Mouse (Mus musculus) thymus, postnatal 0 days (tissue): ENCODE data around the gene Olfr1179. TPM values are rescaled to one million over a fixed set of nuclear protein-coding genes. Genes with fewer than 3 reads are reported as not detected.
A peak's percentile ranks its signal among the peaks of the same experiment; 100 is the strongest.
"Not testable (repeated sequence)": the region's sequence is repeated elsewhere in the genome, so short reads cannot be mapped to it uniquely, and the experiment has no call there.

Experiments
- DNase-seq: peaks from one replicate; pipeline ENCODE4 v3.0.0-alpha.2; 2015; ENCODE audit warnings: low spot score
- polyA plus RNA-seq: library from polyadenylated mRNA; unstranded; fragments of >200 nt; fragmentation: Nextera tagmentation; extraction: Ambion mirVana; gene quantifications from 2 replicates; pipeline ENCODE4 v1.2.1, GENCODE M21; 2015

The Olfr1179 gene
- polyA plus RNA-seq = not detected in 2 replicates

GRCm38 (mm10) chr2:88406353-88406752, at the start of gene Olfr1179:
Olfr1179 (minus strand) TSS chr2:88406453.
- DNase-seq = no peak

GRCm38 (mm10) chr2:88454567-88454966, 48.3 kb upstream of the Olfr1179 start, which contains the start of gene Olfr1183:
Olfr1183 (plus strand) TSS chr2:88454867.
- DNase-seq = not testable (repeated sequence)

GRCm38 (mm10) chr2:88449031-88449430, 42.8 kb upstream of the Olfr1179 start, which contains the start of gene Gm13757:
Gm13757 (minus strand) TSS chr2:88449131.
- no peak for DNase-seq

GRCm38 (mm10) chr2:88426071-88426470, 19.8 kb upstream of the Olfr1179 start, which contains the start of gene Olfr1181:
Olfr1181 (minus strand) TSS chr2:88426171.
- DNase-seq = no peak

- no peak for DNase-seq
Measured at GRCm38 (mm10) chr2:88419051-88419450, 12.8 kb upstream of the Olfr1179 start, which contains the start of gene Olfr1180. Olfr1180 (minus strand) TSS chr2:88419151.

GRCm38 (mm10) chr2:88386762-88387161, 19.5 kb downstream of the Olfr1179 start, which contains the start of gene Olfr1178:
Olfr1178 (plus strand) TSS chr2:88387062.
- DNase-seq = no peak

- DNase-seq = peak; percentile 5
Measured at GRCm38 (mm10) chr2:88356304-88356703, 49.9 kb downstream of the Olfr1179 start.

Other genes starting within 250 kb of the Olfr1179 start
- gene Olfr1168, start 224.6 kb downstream of the Olfr1179 start, polyA plus RNA-seq = not detected in 2 replicates
- not detected in 2 replicates for gene Olfr1170, start 178.1 kb downstream of the Olfr1179 start, polyA plus RNA-seq
- gene Olfr1173, start 126.6 kb downstream of the Olfr1179 start, polyA plus RNA-seq = 0.03 TPM in 1 of 2 replicates, not detected in the other
- gene Olfr1174-ps, start 91.3 kb downstream of the Olfr1179 start, polyA plus RNA-seq = not detected in 2 replicates
- gene Olfr1175-ps, start 79.2 kb downstream of the Olfr1179 start, polyA plus RNA-seq = not detected in 2 replicates
- gene Olfr1176, start 69.7 kb downstream of the Olfr1179 start, polyA plus RNA-seq = not detected in 2 replicates
- not detected in 2 replicates for gene Olfr1177-ps, start 60.0 kb downstream of the Olfr1179 start, polyA plus RNA-seq
- not detected in 2 replicates for gene Olfr1178, start 19.4 kb downstream of the Olfr1179 start, polyA plus RNA-seq
- gene Olfr1180, start 12.7 kb upstream of the Olfr1179 start, polyA plus RNA-seq = not detected in 2 replicates
- gene Olfr1181, start 19.7 kb upstream of the Olfr1179 start, polyA plus RNA-seq = not detected in 2 replicates
- gene Gm13757, start 42.7 kb upstream of the Olfr1179 start, polyA plus RNA-seq = not detected in 2 replicates
- not detected in 2 replicates for gene Olfr1183, start 48.4 kb upstream of the Olfr1179 start, polyA plus RNA-seq
- gene Olfr1184, start 77.1 kb upstream of the Olfr1179 start, polyA plus RNA-seq = not detected in 2 replicates
- not detected in 2 replicates for gene Olfr1185-ps1, start 86.9 kb upstream of the Olfr1179 start, polyA plus RNA-seq
- gene Olfr1186, start 112.1 kb upstream of the Olfr1179 start, polyA plus RNA-seq = not detected in 2 replicates
- not detected in 2 replicates for gene Olfr1188, start 150.5 kb upstream of the Olfr1179 start, polyA plus RNA-seq
- not detected in 2 replicates for gene Olfr1189, start 180.0 kb upstream of the Olfr1179 start, polyA plus RNA-seq
- gene Olfr1191-ps1, start 234.1 kb upstream of the Olfr1179 start, polyA plus RNA-seq = not detected in 2 replicates
- gene Olfr1192-ps1, start 242.1 kb upstream of the Olfr1179 start, polyA plus RNA-seq = not detected in 2 replicates